Mouse (Mus musculus): ENCODE measurements around the gene Gm45337. TPM values are rescaled to one million over a fixed set of nuclear protein-coding genes. Genes with fewer than 3 reads are reported as not detected.
A peak's percentile ranks its signal among the peaks of the same experiment; 100 is the strongest.

Gene Gm45337
- total RNA-seq, 2 experiments from 2014 or later = not detected

DNA sequence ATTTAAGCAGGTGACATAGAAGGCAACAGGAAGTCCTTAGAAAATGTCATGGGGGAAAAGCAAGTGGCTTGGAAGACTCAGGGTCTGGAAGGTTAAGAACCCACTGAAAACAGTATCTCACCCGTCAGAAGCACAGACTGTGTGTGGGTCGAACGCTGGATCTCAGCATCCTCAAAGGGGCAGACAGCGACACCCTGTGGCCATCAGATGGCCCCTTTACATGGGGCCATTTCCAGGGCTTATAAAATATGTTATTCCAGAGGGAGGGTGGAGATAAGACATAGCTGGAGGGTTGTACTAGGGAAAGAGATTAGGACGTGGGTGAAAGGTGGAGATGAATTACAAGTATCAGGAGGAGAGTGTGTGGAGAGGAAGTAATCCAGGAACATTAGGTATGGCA, 24.8 kb downstream of the Gm45337 start:
- intact Hi-C loops (cut with DNase I) = no loop called here
- peak; percentile 26 for DNase-seq

DNA sequence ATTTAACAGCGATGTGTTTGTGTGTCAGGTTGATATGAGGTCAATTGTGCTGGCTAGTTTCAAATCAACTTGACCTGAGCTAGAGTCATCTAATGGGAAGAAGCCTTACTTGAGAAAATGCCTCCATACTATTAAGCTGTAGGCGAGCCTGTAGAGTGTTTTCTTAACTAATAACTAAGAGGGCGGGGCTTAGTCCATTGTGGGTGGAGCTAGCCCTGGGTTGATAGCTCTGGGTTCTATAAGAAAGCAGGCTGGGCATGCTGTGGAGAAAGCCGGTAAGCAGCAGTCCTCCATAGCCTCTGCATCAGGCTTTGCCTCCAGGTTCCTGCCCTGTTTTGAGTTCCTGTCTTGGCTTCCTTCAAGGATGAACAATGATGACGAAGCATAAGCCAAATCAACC, 39.7 kb downstream of the Gm45337 start:
- no peak for DNase-seq
- intact Hi-C loops (cut with DNase I) = no loop called here

DNA sequence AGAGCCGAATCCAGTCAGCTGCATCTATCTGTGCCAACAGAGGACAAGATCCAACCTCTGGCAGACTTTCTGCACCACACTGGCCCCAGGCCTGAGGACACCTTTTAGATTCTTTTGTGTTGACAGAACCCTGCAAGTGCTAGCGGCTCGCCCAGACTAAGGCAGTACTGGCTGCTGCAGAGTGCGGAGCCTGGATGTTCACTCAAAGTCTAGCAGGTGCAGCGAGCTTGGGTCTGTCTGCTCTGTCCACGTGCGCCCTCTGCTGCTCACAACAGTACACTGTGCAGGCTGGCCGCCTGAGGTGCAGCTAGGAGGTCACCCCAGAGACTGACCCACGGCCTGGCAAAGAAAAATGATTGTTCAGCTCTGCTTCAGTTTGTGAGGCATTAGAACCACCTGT, 46.6 kb downstream of the Gm45337 start:
- intact Hi-C loops (cut with DNase I) = no loop called here
- DNase-seq = peak; percentile 85

DNA sequence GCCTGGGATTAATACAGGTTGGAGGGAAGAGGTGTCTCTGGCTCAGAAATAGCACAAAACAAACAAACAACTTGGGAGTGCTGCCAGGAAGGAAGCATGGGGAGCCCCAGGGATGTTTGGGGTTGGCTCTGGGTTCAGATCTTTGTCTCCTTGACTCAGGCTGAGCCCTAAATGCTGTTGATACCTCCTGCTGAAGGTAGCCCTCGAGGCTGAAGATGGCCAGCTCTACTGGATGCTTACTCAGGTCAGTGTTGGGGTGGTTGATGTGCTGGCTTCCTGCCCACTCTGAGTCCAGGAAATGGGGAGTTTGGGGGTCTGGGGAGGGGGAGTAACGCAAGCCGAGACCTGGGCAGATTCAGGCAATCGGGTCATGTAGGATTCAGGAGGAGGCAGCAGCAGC, 47.7 kb downstream of the Gm45337 start:
- intact Hi-C loops (cut with DNase I) = no loop called here
- DNase-seq = no peak

DNA sequence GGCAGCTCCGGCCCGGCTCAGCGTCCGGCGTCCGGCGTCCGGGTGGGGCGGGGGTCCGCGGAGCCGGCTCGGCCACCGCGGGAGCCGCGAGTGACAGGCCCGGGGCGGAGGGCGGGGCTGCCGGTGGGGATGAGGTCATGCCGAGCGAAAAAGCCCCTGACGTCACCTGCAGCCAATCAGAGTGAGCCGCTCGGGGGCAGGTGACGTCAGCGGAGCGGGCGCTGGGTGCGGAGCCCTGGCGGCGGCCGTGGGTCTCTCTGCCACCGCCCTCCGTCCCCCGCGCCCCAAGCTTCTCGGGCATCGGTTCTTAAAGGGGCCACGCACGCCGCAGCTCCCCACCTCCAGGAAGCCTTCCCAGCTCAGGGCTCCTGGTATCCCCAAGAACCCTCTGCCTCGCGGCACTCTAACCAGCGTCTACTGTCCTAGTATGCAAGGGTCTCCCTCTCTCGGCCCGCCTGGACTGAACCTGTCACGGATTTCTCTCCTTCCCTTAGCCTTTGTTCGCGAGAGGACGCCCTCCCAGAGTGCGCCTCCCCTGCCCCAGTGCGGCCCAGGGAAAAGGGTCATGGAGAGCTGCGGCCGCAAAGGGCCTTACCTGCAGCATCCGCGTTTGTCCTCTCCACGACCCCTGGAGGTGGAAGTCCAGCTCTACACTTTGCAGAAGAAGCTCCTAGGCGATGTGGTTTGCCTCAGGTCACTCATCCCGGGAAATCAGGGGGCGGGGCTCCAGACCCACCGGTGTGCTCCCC, 49.0 kb downstream of the Gm45337 start, which contains the start of gene Dusp8:
Dusp8 (minus strand) TSS at position 661 of the 749 bp plus-strand sequence.
- intact Hi-C loops (cut with DNase I) = no loop called here
- DNase-seq = peak; percentile 96

DNA sequence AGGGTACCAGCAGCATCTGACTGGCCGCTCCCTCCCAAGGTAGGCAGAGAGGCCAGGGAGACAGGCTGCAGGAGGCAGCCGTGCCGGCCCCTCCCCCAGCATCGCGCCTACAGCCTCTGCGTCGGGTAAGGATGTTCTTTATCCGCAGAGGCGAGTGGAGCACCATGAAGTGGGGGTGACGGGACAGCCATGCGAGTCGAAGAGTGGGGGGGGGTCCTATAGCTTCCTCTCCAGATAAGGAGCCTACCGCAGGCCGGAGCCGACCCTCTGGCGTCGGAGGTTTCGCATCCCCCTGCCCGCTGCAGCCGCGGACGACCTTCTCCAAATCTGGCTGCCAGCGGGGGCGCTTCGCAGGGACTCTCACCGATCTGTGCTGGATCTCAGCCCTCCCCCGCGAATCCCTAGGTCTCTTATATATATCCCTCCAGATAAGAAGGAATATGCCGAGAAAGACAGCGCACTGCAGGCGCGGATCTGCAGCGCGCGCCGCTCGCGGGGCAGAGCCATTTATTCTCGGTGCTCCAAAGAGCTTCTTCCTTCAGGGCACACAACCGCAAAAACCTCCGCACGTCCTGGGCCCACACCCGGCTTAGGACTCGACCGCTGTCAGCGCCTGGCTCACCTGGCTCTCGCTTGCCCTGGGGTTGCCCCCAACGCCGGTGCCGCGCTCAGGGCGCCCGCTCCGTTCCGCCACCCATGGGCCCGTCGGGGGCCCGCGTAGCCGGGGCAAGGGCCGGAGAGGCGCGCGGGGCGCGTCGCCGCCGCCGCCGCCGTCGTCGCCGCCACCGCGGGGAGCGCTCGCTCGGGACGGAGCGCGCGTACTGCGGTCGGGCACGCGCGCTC, 49.9 kb downstream of the Gm45337 start:
- intact Hi-C loops (cut with DNase I) = no loop called here

DNA sequence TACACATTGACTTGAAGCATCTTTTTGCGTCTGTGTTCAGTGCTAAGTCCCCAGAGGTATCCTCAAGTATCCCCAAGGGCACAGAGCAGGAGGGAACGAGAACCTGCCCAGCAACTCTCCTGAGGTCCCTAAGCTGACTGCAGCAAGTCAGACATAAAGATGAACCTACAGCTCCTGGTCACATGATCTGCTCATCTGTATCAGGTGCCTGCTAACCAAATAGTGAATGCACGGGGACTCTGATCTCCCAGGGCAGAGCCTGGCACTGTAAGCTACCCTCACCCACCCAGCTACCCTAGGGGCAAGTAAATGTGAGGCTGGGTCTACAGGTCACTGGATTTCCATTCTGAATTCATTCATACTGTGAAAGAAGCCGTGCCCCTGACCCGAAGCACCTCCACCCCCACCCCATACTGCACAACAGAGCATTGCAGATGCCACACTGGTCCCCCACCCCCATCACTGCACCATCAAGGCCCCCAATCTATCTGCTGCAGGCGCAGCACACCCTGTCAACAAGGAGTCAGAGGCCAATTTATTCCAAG, 50.6 kb downstream of the Gm45337 start:
- DNase-seq = no peak
- intact Hi-C loops (cut with DNase I) = no loop called here

More for the DNA sequence above, 49.9 kb downstream of the Gm45337 start:
- DNase-seq = peak; percentile 49

Other genes with a start within 250 kb of the Gm45337 start
- gene Tollip, start 226.1 kb downstream of the Gm45337 start, total RNA-seq (2021) = 10 to 100 TPM; 77.1 to 81.7 TPM
- gene Brsk2, start 194.9 kb downstream of the Gm45337 start, total RNA-seq (2021) = 100 to 1,000 TPM; 167 TPM
- 10 to 100 TPM; 21.1 to 21.2 TPM for gene Mob2, start 83.5 kb downstream of the Gm45337 start, total RNA-seq (2021)
- 100 to 1,000 TPM; 142 to 154 TPM for gene Dusp8, start 48.8 kb downstream of the Gm45337 start, total RNA-seq (2021)
- not detected for gene Gm45618, start 23.9 kb downstream of the Gm45337 start, total RNA-seq (2021)
- gene Gm39115, start 8.6 kb downstream of the Gm45337 start, total RNA-seq (2021) = not detected
- not detected for gene Gm29735, start 12.5 kb upstream of the Gm45337 start, total RNA-seq (2021)
- gene Gm4553, start 21.1 kb upstream of the Gm45337 start, total RNA-seq (2021) = not detected
- not detected for gene Krtap5-2, start 31.4 kb upstream of the Gm45337 start, total RNA-seq (2021)
- gene Gm10153, start 45.8 kb upstream of the Gm45337 start, total RNA-seq (2021) = not detected
- gene Krtap5-3, start 56.8 kb upstream of the Gm45337 start, total RNA-seq (2021) = not detected
- gene Gm7579, start 67.3 kb upstream of the Gm45337 start, total RNA-seq (2021) = not detected
- not detected for gene Krtap5-5, start 85.4 kb upstream of the Gm45337 start, total RNA-seq (2021)
- not detected for gene Gm40460, start 96.5 kb upstream of the Gm45337 start, total RNA-seq (2021)
- gene Gm2431, start 113.7 kb upstream of the Gm45337 start, total RNA-seq (2021) = not detected
- not detected for gene Gm4559, start 129.8 kb upstream of the Gm45337 start, total RNA-seq (2021)
- gene Krtap5-1, start 152.5 kb upstream of the Gm45337 start, total RNA-seq (2021) = not detected
- not detected for gene Krtap5-4, start 158.9 kb upstream of the Gm45337 start, total RNA-seq (2021)
- gene Ifitm10, start 229.1 kb upstream of the Gm45337 start, total RNA-seq (2021) = 1 to 10 TPM; 6.3 to 9.4 TPM
- gene Gm49369, start 238.1 kb upstream of the Gm45337 start, total RNA-seq (2021) = 1 to 10 TPM in 1 of 2 experiments, not detected in 1; 5.0 TPM
- 100 to 1,000 TPM; 133 to 157 TPM for gene Ctsd, start 243.4 kb upstream of the Gm45337 start, total RNA-seq (2021)